Mouse (Mus musculus) G1E (cell line): ENCODE data around the gene Retnla.

Source experiments
- CTCF ChIP-seq: IDR thresholded peaks from 2 replicates; pipeline ENCODE4 v1.5.1; 2012; ENCODE audit warnings: low read depth, low read length, inconsistent platforms, mixed read lengths
- GATA1 ChIP-seq: IDR thresholded peaks from 2 replicates; pipeline ENCODE4 v1.6.1; 2012; ENCODE audit warnings: borderline replicate concordance, low read length, inconsistent platforms, mixed read lengths
- TAL1 ChIP-seq: conservative IDR thresholded peaks from 2 replicates; pipeline ENCODE4 v1.6.1; 2012; ENCODE audit warnings: low read depth, low read length, inconsistent platforms, mixed read lengths

- no peak for TF ChIP-seq CTCF
- no peak for TF ChIP-seq GATA1
- no peak for TF ChIP-seq TAL1
These were observed 42.9 kb upstream of the Retnla start for GRCm38 (mm10) chr16:48799470-48799869.
